In genomic region chr14:78983104-78983503, GRCm38 (mm10) we compare ENCODE assay signal across 15 mouse cellular contexts.
A peak's percentile ranks its signal among the peaks of the same experiment; 100 is the strongest.
DNase-seq lines count a peak whose midpoint lies in the region; ATAC-seq lines count a peak whose summit lies in the region.
"Had no signal": no experiment of that assay in that cellular context is flagged by ENCODE, and none has a peak within 500 bp of the region (broad histone marks: within the 10 kb centered on the region; RNA-seq: fewer than 3 reads in every experiment).

No protein-coding gene starts in this region.

- no peak overlapping the region for H3K4me3 ChIP-seq in kidney, embryonic 15.5 days (replicated peaks)
- no peak overlapping the region for H3K4me3 ChIP-seq in neural tube, embryonic 12.5 days
- H3K4me3 ChIP-seq in neural tube, embryonic 15.5 days (replicated peaks): no peak overlapping the region
- H3K4me3 ChIP-seq: forebrain, embryonic 15.5 days; gastrocnemius, adult 2 months; limb, embryonic 12.5 days; liver, embryonic 15.5 days had no signal

- no peaks in the 10 kb centered on the region for H3K9me3 ChIP-seq in kidney, embryonic 15.5 days (replicated peaks)
- no peaks in the 10 kb centered on the region for H3K9me3 ChIP-seq in neural tube, embryonic 12.5 days
- H3K9me3 ChIP-seq in neural tube, embryonic 15.5 days (replicated peaks): no peaks in the 10 kb centered on the region
- H3K9me3 ChIP-seq: forebrain, embryonic 15.5 days; limb, embryonic 12.5 days; liver, embryonic 15.5 days had no signal

- no peak overlapping the region for H3K27ac ChIP-seq in kidney, embryonic 15.5 days
- H3K27ac ChIP-seq in neural tube, embryonic 12.5 days: no peak overlapping the region
- H3K27ac ChIP-seq in neural tube, embryonic 15.5 days (replicated peaks): 0 out of 2 replicates have a peak overlapping the region, but pooled peaks have one; percentile 25
- H3K27ac ChIP-seq: forebrain, embryonic 15.5 days; gastrocnemius, adult 2 months; limb, embryonic 12.5 days; liver, embryonic 15.5 days; macrophage had no signal

- no peak overlapping the region for H3K4me2 ChIP-seq in kidney, embryonic 15.5 days
- no peak overlapping the region for H3K4me2 ChIP-seq in neural tube, embryonic 12.5 days (replicated peaks)
- H3K4me2 ChIP-seq in neural tube, embryonic 15.5 days: no peak overlapping the region
- H3K4me2 ChIP-seq: forebrain, embryonic 15.5 days; limb, embryonic 12.5 days; liver, embryonic 15.5 days had no signal

- WGBS in kidney, embryonic 15.5 days: 33% methylated on average over 2 of the region's 2 CpGs
- 40% methylated on average over 2 of the region's 2 CpGs for WGBS in neural tube, embryonic 12.5 days
- WGBS in neural tube, embryonic 15.5 days: 27% methylated on average over 2 of the region's 2 CpGs

- no peaks in the 10 kb centered on the region for H3K36me3 ChIP-seq in kidney, embryonic 15.5 days
- no peaks in the 10 kb centered on the region for H3K36me3 ChIP-seq in neural tube, embryonic 12.5 days
- H3K36me3 ChIP-seq in neural tube, embryonic 15.5 days: no peaks in the 10 kb centered on the region
- H3K36me3 ChIP-seq: forebrain, embryonic 15.5 days; liver, embryonic 15.5 days had no signal

- H3K9ac ChIP-seq in kidney, embryonic 15.5 days: no peak overlapping the region
- no peak overlapping the region for H3K9ac ChIP-seq in neural tube, embryonic 12.5 days
- no peak overlapping the region for H3K9ac ChIP-seq in neural tube, embryonic 15.5 days (replicated peaks)
- H3K9ac ChIP-seq: forebrain, embryonic 15.5 days; limb, embryonic 12.5 days; liver, embryonic 15.5 days had no signal

- H3K27me3 ChIP-seq in kidney, embryonic 15.5 days: no peaks in the 10 kb centered on the region
- H3K27me3 ChIP-seq in neural tube, embryonic 12.5 days (replicated peaks): no peaks in the 10 kb centered on the region
- no peaks in the 10 kb centered on the region for H3K27me3 ChIP-seq in neural tube, embryonic 15.5 days (replicated peaks)
- H3K27me3 ChIP-seq: forebrain, embryonic 15.5 days; limb, embryonic 12.5 days; liver, embryonic 15.5 days had no signal

- peak; percentile 21 to 28 for DNase-seq in adrenal gland, postnatal 36 days
- no peak for DNase-seq in adrenal gland, postnatal 25 days
- DNase-seq in kidney, adult 11 months: peak; percentile 4
- DNase-seq in neural tube, embryonic 10.5 days (ENCODE audit: extremely low spot score, low spot score): no peak
- no peak for DNase-seq in frontal cortex, postnatal 36 days (ENCODE audit: low spot score in 2 of 2)
- DNase-seq: cerebellum, adult 11-12 months; gastrocnemius, adult 2 months; right cerebral cortex, adult 18-20 months had no signal

- H3K4me1 ChIP-seq in kidney, embryonic 15.5 days: no peaks in the 10 kb centered on the region
- H3K4me1 ChIP-seq in neural tube, embryonic 12.5 days: no peaks in the 10 kb centered on the region
- H3K4me1 ChIP-seq in neural tube, embryonic 15.5 days: no peaks in the 10 kb centered on the region
- H3K4me1 ChIP-seq: forebrain, embryonic 15.5 days; liver, embryonic 15.5 days had no signal

- no peak for ATAC-seq in kidney, embryonic 15.5 days (replicated peaks; ENCODE audit: low FRiP score)
- 0 out of 2 replicates have a peak, but pooled peaks have one; percentile 53 for ATAC-seq in neural tube, embryonic 12.5 days (ENCODE audit: low FRiP score, low read depth)
- ATAC-seq in neural tube, embryonic 15.5 days (ENCODE audit: low FRiP score): peak; percentile 61; the same call in 1 of the 2 replicates
- ATAC-seq: forebrain, embryonic 15.5 days had no signal

Comparison
In these comparisons a context has a peak if more than half of its experiments do, and no peak if none do; other contexts are left out.
1. DNase-seq: peak in adrenal gland, postnatal 36 days (2 of 2) and kidney, adult 11 months (single experiment); none in adrenal gland, postnatal 25 days (single experiment), neural tube, embryonic 10.5 days (single experiment) and frontal cortex, postnatal 36 days (0 of 2).